Mouse (Mus musculus) left cerebral cortex, adult 8-10 months (tissue): ENCODE measurements around the gene Comtd1. TPM values are rescaled to one million over a fixed set of nuclear protein-coding genes. Genes with fewer than 3 reads are reported as not detected.

ENCODE experiments used
- DNase-seq, 2 experiments: peaks; one replicate each; pipeline ENCODE4 v3.0.0; 2022; ENCODE audit warnings: low spot score in 2 of 2
- total RNA-seq, 4 experiments: library from RNA; stranded (reverse); gene quantifications; 2 replicates each; pipeline ENCODE4 v1.2.4; 2022

Gene Comtd1
- 10 to 100 TPM; 23.8 to 32.8 (median 30.7) TPM for total RNA-seq

GRCm38 (mm10) chr14:21848166-21849154, at the start of gene Comtd1:
TSS of gene Comtd1 (minus strand) at chr14:21848977.
- DNase-seq, result peak; percentile 92 to 96

GRCm38 (mm10) chr14:21892341-21892659, 43.5 kb upstream of the Comtd1 start:
- DNase-seq, result no peak

GRCm38 (mm10) chr14:21891581-21892340, 43.0 kb upstream of the Comtd1 start:
- no peak for DNase-seq

- no peak for DNase-seq
Observed at GRCm38 (mm10) chr14:21890430-21890829, 41.7 kb upstream of the Comtd1 start.

GRCm38 (mm10) chr14:21866816-21867215, 18.0 kb upstream of the Comtd1 start:
- DNase-seq, result no peak

GRCm38 (mm10) chr14:21866291-21866690, 17.5 kb upstream of the Comtd1 start:
- DNase-seq, result no peak

- no peak for DNase-seq
Observed at GRCm38 (mm10) chr14:21856886-21857285, 8.1 kb upstream of the Comtd1 start.

GRCm38 (mm10) chr14:21855961-21856360, 7.2 kb upstream of the Comtd1 start:
- no peak for DNase-seq

GRCm38 (mm10) chr14:21854271-21854670, 5.5 kb upstream of the Comtd1 start:
- no peak for DNase-seq

- no peak for DNase-seq
Observed at GRCm38 (mm10) chr14:21853456-21854109, 4.8 kb upstream of the Comtd1 start.

GRCm38 (mm10) chr14:21851996-21852791, 3.4 kb upstream of the Comtd1 start:
- DNase-seq, result no peak

GRCm38 (mm10) chr14:21850419-21851127, 1.8 kb upstream of the Comtd1 start:
- no peak for DNase-seq

- no peak for DNase-seq
Observed at GRCm38 (mm10) chr14:21849524-21850418, 994 bp upstream of the Comtd1 start.

GRCm38 (mm10) chr14:21847381-21848165, 1.2 kb downstream of the Comtd1 start:
- DNase-seq, result no peak

GRCm38 (mm10) chr14:21846827-21847380, 1.9 kb downstream of the Comtd1 start:
- DNase-seq, result no peak

GRCm38 (mm10) chr14:21843263-21843662, 5.5 kb downstream of the Comtd1 start:
- DNase-seq, result no peak

- DNase-seq, result no peak
Observed at GRCm38 (mm10) chr14:21841819-21842592, 6.8 kb downstream of the Comtd1 start.
